Mouse (Mus musculus): ENCODE measurements around the gene Atg9b. TPM values are rescaled to one million over a fixed set of nuclear protein-coding genes. Genes with fewer than 3 reads are reported as not detected.

Atg9b gene
- total and polyA plus RNA-seq, 2 experiments from 2014 or later: 5.1 to 8.0 TPM

DNA sequence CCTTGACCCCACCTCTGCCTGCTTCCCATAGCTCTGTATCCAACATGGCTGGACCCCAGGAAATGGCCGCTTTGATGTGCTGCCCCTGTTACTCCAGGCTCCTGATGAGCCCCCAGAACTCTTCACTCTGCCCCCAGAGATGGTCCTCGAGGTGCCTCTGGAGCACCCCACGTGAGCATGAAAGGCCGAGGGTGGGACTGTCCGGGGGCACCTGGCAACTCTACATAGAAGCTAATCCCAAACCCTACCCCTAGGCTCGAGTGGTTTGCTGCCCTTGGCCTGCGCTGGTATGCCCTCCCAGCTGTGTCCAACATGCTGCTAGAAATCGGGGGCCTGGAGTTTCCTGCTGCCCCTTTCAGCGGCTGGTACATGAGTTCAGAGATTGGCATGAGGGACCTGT, 22.2 kb downstream of the Atg9b start:
- no peak for DNase-seq
- TF ChIP-seq CTCF (IDR thresholded peaks at IDR 0.05; ENCODE audit: low read depth): no peak
- 87% methylated on average over 9 of the region's 9 CpGs for WGBS
- no peaks in the 10 kb centered on the region for H3K9me3 ChIP-seq (ENCODE audit: low read length)
- H3K27ac ChIP-seq (ENCODE audit: low read depth, low read length): no peak overlapping the region
- no peak for ATAC-seq
- H3K9ac ChIP-seq: no peak overlapping the region
- no peak overlapping the region for H3K4me3 ChIP-seq (ENCODE audit: low read depth, low read length)
- H3K4me2 ChIP-seq (ENCODE audit: low read depth): no peak overlapping the region
- no peaks in the 10 kb centered on the region for H3K4me1 ChIP-seq (ENCODE audit: insufficient read depth)
- H3K36me3 ChIP-seq (ENCODE audit: insufficient read depth): no peaks in the 10 kb centered on the region
- no peaks in the 10 kb centered on the region for H3K27me3 ChIP-seq (ENCODE audit: insufficient read depth, low read length)

DNA sequence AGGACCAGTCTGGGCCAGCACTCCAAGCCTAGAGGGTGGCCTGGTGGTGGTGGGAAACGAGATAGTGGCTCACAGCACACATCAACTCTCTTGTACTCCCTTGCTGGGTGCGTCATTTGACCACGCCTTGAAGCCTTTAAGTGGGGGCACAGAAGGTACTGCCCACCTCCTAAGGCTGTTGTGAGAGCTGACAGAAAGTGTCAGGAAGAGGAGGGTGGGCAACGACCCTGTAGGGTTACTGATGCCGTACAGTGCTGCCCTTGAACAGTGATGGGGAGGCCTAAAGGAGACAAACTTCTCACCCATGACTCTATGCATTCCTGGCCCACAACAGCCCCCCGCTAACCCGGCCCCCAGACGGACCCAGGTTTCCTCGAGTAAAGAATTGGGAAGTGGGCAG, 25.5 kb downstream of the Atg9b start:
- 90% methylated on average over 9 of the region's 9 CpGs for WGBS
- ATAC-seq (no peak), DNase-seq (no peak)
- Histone ChIP-seq H3K27me3 (ENCODE audit: insufficient read depth, low read length) (no peaks in the 10 kb centered on the region), H3K4me1 (ENCODE audit: insufficient read depth) (no peaks in the 10 kb centered on the region), H3K4me3 (ENCODE audit: low read depth, low read length) (no peak overlapping the region), H3K9me3 (ENCODE audit: low read length) (no peaks in the 10 kb centered on the region), H3K9ac (no peak overlapping the region), H3K36me3 (ENCODE audit: insufficient read depth) (no peaks in the 10 kb centered on the region), H3K27ac (ENCODE audit: low read depth, low read length) (no peak overlapping the region), H3K4me2 (ENCODE audit: low read depth) (no peak overlapping the region)
- no peak for TF ChIP-seq CTCF (IDR thresholded peaks at IDR 0.05; ENCODE audit: low read depth)

DNA sequence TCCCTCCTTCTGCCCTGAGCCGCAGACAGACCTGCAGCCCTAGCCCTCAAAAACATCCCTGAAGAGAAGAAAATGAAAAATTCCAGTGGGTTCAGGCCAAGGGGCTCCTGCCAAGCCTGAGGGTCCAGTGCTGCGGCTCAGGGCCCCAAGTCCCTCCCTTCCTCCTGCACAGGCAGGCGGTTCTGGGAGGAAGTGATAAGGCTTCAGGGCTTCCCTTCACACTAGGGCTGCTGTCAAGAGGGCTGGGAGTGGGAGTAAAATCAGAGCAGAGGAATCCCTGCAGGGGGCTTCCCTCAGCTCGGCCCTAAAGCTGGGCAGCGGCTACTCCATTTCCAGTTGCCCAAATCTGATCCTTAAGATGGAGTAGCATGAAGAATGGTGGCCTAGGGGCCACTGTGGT, 26.4 kb downstream of the Atg9b start:
- Histone ChIP-seq H3K4me2 (ENCODE audit: low read depth) (no peak overlapping the region), H3K27me3 (ENCODE audit: insufficient read depth, low read length) (no peaks in the 10 kb centered on the region), H3K9me3 (ENCODE audit: low read length) (no peaks in the 10 kb centered on the region), H3K4me3 (ENCODE audit: low read depth, low read length) (no peak overlapping the region), H3K27ac (ENCODE audit: low read depth, low read length) (no peak overlapping the region), H3K4me1 (ENCODE audit: insufficient read depth) (no peaks in the 10 kb centered on the region), H3K9ac (no peak overlapping the region), H3K36me3 (ENCODE audit: insufficient read depth) (no peaks in the 10 kb centered on the region)
- no peak for TF ChIP-seq CTCF (IDR thresholded peaks at IDR 0.05; ENCODE audit: low read depth)
- ATAC-seq (no peak), DNase-seq (no peak)
- 56% methylated on average over 5 of the region's 5 CpGs for WGBS

DNA sequence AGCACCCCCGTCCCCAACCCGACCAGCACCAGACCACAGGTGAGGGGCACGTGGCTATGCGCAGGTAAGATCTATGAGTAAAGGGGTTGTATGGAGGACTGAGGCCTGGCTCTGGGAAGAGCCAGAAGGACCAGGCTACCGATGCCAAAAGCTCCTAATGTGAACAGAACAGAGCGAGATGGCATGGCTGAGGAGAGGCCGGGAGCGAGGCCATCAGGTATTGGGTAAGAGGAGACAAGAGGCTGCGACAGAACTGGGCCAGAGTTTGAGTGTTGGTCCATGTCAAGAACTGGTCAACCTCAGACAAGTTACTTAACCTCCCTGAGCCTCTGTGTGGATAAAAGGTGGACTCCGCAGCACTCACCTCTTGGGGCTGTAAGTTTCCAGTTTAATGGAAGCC, 27.0 kb downstream of the Atg9b start:
- TF ChIP-seq CTCF (IDR thresholded peaks at IDR 0.05; ENCODE audit: low read depth): no peak
- no peak overlapping the region for H3K4me3 ChIP-seq (ENCODE audit: low read depth, low read length)
- H3K9ac ChIP-seq: no peak overlapping the region

DNA sequence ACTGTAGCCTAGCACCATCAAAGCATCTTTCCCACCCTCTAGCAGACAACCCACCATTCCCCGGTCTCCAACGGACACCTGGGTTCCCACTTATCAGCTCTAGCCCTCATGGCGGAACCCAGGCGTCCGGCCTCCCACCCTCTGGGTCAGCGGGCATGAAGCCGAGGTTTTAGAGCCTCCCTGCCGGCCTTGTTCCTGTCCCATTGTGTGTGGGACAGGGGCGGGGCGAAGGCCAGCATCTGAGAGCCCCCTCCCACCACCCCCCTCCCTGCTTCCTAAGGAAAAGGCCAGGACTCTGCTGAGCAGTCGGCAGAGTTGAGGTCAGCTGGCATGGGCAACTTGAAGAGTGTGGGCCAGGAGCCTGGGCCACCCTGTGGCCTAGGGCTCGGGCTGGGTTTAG, 27.4 kb downstream of the Atg9b start, which contains the start of gene Nos3:
Gene Nos3 (plus strand): TSS at position 303 of the 400 bp plus-strand sequence.
- Histone ChIP-seq H3K4me2 (ENCODE audit: low read depth) (no peak within 1 kb of the TSS), H3K9ac (no peak within 1 kb of the TSS), H3K4me1 (ENCODE audit: insufficient read depth) (no peaks in the 10 kb centered on the region), H3K27ac (ENCODE audit: low read depth, low read length) (no peak within 1 kb of the TSS), H3K9me3 (ENCODE audit: low read length) (no peaks in the 10 kb centered on the region), H3K27me3 (ENCODE audit: insufficient read depth, low read length) (no peaks in the 10 kb centered on the region), H3K4me3 (ENCODE audit: low read depth, low read length) (no peak within 1 kb of the TSS), H3K36me3 (ENCODE audit: insufficient read depth) (no peaks in the 10 kb centered on the region)
- DNase-seq (no peak), ATAC-seq (no peak)
- no peak for TF ChIP-seq CTCF (IDR thresholded peaks at IDR 0.05; ENCODE audit: low read depth)
- 34% methylated on average over 12 of the region's 12 CpGs for WGBS

More for the DNA sequence above, 27.0 kb downstream of the Atg9b start:
- ATAC-seq (no peak), DNase-seq (no peak)
- Histone ChIP-seq H3K4me1 (ENCODE audit: insufficient read depth) (no peaks in the 10 kb centered on the region), H3K36me3 (ENCODE audit: insufficient read depth) (no peaks in the 10 kb centered on the region), H3K27me3 (ENCODE audit: insufficient read depth, low read length) (no peaks in the 10 kb centered on the region), H3K27ac (ENCODE audit: low read depth, low read length) (no peak overlapping the region), H3K4me2 (ENCODE audit: low read depth) (no peak overlapping the region), H3K9me3 (ENCODE audit: low read length) (no peaks in the 10 kb centered on the region)
- WGBS: 86% methylated on average over 10 of the region's 10 CpGs

DNA sequence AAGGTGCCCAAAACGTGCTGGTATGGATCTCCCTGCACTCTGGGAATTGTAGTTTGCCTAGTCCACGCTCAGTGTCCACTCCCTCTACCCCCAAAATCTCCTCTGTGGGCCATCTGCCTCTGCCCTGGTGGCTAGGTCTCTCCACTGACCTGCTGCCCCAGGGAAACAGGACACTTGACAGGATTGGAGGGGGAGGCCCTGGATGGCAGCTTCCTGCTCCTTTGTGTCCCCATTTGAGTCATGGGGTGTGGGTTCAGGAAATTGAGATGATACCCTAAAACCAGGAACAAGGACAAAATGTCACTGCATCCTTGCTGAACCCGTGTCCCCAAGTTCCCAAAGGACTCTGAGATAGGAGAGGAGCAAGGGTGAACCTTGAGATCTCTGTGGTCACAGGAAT, 27.9 kb downstream of the Atg9b start:
- Histone ChIP-seq H3K4me2 (ENCODE audit: low read depth) (no peak overlapping the region), H3K4me3 (ENCODE audit: low read depth, low read length) (no peak overlapping the region), H3K36me3 (ENCODE audit: insufficient read depth) (no peaks in the 10 kb centered on the region), H3K27ac (ENCODE audit: low read depth, low read length) (no peak overlapping the region), H3K27me3 (ENCODE audit: insufficient read depth, low read length) (no peaks in the 10 kb centered on the region), H3K4me1 (ENCODE audit: insufficient read depth) (no peaks in the 10 kb centered on the region), H3K9ac (no peak overlapping the region), H3K9me3 (ENCODE audit: low read length) (no peaks in the 10 kb centered on the region)
- DNase-seq (no peak), ATAC-seq (no peak)
- 61% methylated on average over 3 of the region's 3 CpGs for WGBS
- no peak for TF ChIP-seq CTCF (IDR thresholded peaks at IDR 0.05; ENCODE audit: low read depth)

DNA sequence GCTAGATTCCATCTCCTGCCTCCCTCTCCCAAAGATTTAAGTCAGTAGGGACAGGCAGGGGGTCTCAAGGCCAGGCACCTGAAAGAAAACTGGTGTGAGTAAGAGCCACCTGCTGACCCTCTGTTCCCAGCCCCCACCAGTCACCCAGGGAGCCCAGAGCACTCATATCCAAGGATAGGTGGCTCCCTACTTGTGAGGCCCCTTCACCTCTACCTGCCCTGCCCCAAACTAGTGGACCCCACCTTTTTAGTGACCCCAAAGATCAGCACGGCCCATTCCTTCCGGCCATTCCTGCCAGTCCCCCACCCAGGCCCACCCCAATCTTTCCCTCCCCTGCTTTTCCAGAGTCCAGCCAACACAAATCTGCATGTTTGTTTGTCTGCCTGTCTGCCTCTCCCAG, 28.5 kb downstream of the Atg9b start:
- no peak for ATAC-seq
- no peaks in the 10 kb centered on the region for H3K4me1 ChIP-seq (ENCODE audit: insufficient read depth)
- H3K9ac ChIP-seq: no peak overlapping the region
- no peaks in the 10 kb centered on the region for H3K36me3 ChIP-seq (ENCODE audit: insufficient read depth)
- no peaks in the 10 kb centered on the region for H3K9me3 ChIP-seq (ENCODE audit: low read length)
- H3K4me3 ChIP-seq (ENCODE audit: low read depth, low read length): no peak overlapping the region
- no peak overlapping the region for H3K27ac ChIP-seq (ENCODE audit: low read depth, low read length)
- WGBS: 93% methylated on average over 2 of the region's 2 CpGs
- no peak overlapping the region for H3K4me2 ChIP-seq (ENCODE audit: low read depth)
- TF ChIP-seq CTCF (IDR thresholded peaks at IDR 0.05; ENCODE audit: low read depth): no peak
- no peaks in the 10 kb centered on the region for H3K27me3 ChIP-seq (ENCODE audit: insufficient read depth, low read length)
- no peak for DNase-seq

All from forebrain, postnatal 0 days (tissue).